30 mouse cellular contexts compared by ENCODE assay signal in genomic region chr7:98556767-98557394, GRCm38 (mm10).
DNase-seq lines count a peak whose midpoint lies in the region; ATAC-seq and TF ChIP-seq lines count a peak whose summit lies in the region.
"Had no signal": no experiment of that assay in that cellular context is flagged by ENCODE, and none has a peak within 500 bp of the region (broad histone marks: within the 10 kb centered on the region; RNA-seq: fewer than 3 reads in every experiment).

No protein-coding gene starts in this region.

- H3K4me3 ChIP-seq in midbrain, embryonic 15.5 days = no peak overlapping the region
- H3K4me3 ChIP-seq in stomach, postnatal 0 days (ENCODE audit: low read depth, low read length) = no peak overlapping the region
- H3K4me3 ChIP-seq: embryonic facial prominence, embryonic 12.5 days; embryonic facial prominence, embryonic 15.5 days; gastrocnemius, adult 2 months; hindbrain, embryonic 10.5 days; intestine, embryonic 15.5 days had no signal

- WGBS in midbrain, embryonic 15.5 days = 90% methylated on average over 6 of the region's 6 CpGs
- WGBS in stomach, postnatal 0 days = 81% methylated on average over 6 of the region's 6 CpGs

- peak; percentile 58 for DNase-seq in thymus, postnatal 14 days
- DNase-seq in thymus, adult 18-20 months = no peak
- DNase-seq in CD4-positive, CD25-positive, alpha-beta regulatory T cell, adult 2 months (ENCODE audit: low read depth, low spot score) = peak; percentile 56
- peak; percentile 72 for DNase-seq in induced T-regulatory cell, adult 2 months (ENCODE audit: low read depth)
- DNase-seq in thymus, postnatal 36 days = peak; percentile 38 to 49
- no peak for DNase-seq in stomach, postnatal 0 days (ENCODE audit: low spot score)
- DNase-seq: adrenal gland, adult 2 months; adrenal gland, postnatal 14 days; B cell, adult 2 months; cerebellum, adult 11 months; cerebellum, adult 2 months; cerebellum, postnatal 10 days; forebrain, postnatal 0 days; gastrocnemius, adult 2 months; gastrocnemius, postnatal 14 days; heart, adult 11 months; heart, postnatal 36 days had no signal

- no peaks in the 10 kb centered on the region for H3K9me3 ChIP-seq in midbrain, embryonic 15.5 days
- no peaks in the 10 kb centered on the region for H3K9me3 ChIP-seq in stomach, postnatal 0 days (ENCODE audit: control insufficient read depth, low read length)
- H3K9me3 ChIP-seq: embryonic facial prominence, embryonic 12.5 days; embryonic facial prominence, embryonic 15.5 days; G1E; hindbrain, embryonic 10.5 days; intestine, embryonic 15.5 days had no signal

- no peak for ATAC-seq in megakaryocyte-erythroid progenitor cell, adult 5-6 weeks (replicated peaks; ENCODE audit: low FRiP score, low TSS enrichment, poor library complexity, severe bottlenecking)
- ATAC-seq in midbrain, embryonic 15.5 days (replicated peaks) = no peak
- ATAC-seq in stomach, postnatal 0 days (ENCODE audit: low FRiP score, low TSS enrichment) = no peak
- ATAC-seq: forebrain, embryonic 14.5 days; forebrain, postnatal 0 days; hindbrain, postnatal 0 days; intestine, embryonic 15.5 days; Patski had no signal

- no peak overlapping the region for H3K4me2 ChIP-seq in midbrain, embryonic 15.5 days
- H3K4me2 ChIP-seq in stomach, postnatal 0 days (replicated peaks; ENCODE audit: low read depth) = no peak overlapping the region
- H3K4me2 ChIP-seq: embryonic facial prominence, embryonic 12.5 days; embryonic facial prominence, embryonic 15.5 days; heart, embryonic 11.5 days; hindbrain, embryonic 14.5 days; intestine, embryonic 15.5 days had no signal

- H3K27me3 ChIP-seq in midbrain, embryonic 15.5 days (replicated peaks) = no peaks in the 10 kb centered on the region
- H3K27me3 ChIP-seq in stomach, postnatal 0 days (ENCODE audit: control insufficient read depth, insufficient read depth, low read length) = no peaks in the 10 kb centered on the region
- H3K27me3 ChIP-seq: CH12.LX; embryonic facial prominence, embryonic 12.5 days; embryonic facial prominence, embryonic 15.5 days; intestine, embryonic 15.5 days; Patski had no signal

- no peak for TF ChIP-seq EP300 in stomach, postnatal 0 days (optimal IDR thresholded peaks at IDR 0.05)

- H3K27ac ChIP-seq in midbrain, embryonic 15.5 days = no peak overlapping the region
- no peak overlapping the region for H3K27ac ChIP-seq in stomach, postnatal 0 days (replicated peaks)
- H3K27ac ChIP-seq: embryonic facial prominence, embryonic 12.5 days; embryonic facial prominence, embryonic 15.5 days; gastrocnemius, adult 2 months; hindbrain, embryonic 10.5 days; hindbrain, embryonic 14.5 days; hindbrain, postnatal 0 days; intestine, embryonic 15.5 days had no signal

- H3K9ac ChIP-seq in midbrain, embryonic 15.5 days = no peak overlapping the region
- H3K9ac ChIP-seq in stomach, postnatal 0 days (ENCODE audit: low read length) = no peak overlapping the region
- H3K9ac ChIP-seq: embryonic facial prominence, embryonic 12.5 days; embryonic facial prominence, embryonic 15.5 days; forebrain, postnatal 0 days; hindbrain, embryonic 14.5 days; intestine, embryonic 15.5 days had no signal

- TF ChIP-seq CTCF in stomach, postnatal 0 days (IDR thresholded peaks at IDR 0.05; ENCODE audit: low read depth) = no peak

- H3K36me3 ChIP-seq in midbrain, embryonic 15.5 days (replicated peaks) = no peaks in the 10 kb centered on the region
- H3K36me3 ChIP-seq in stomach, postnatal 0 days (ENCODE audit: control insufficient read depth, insufficient read depth, low read length) = no peaks in the 10 kb centered on the region
- H3K36me3 ChIP-seq: embryonic facial prominence, embryonic 12.5 days; embryonic facial prominence, embryonic 15.5 days; G1E; hindbrain, embryonic 10.5 days; intestine, embryonic 15.5 days had no signal

- no peaks in the 10 kb centered on the region for H3K4me1 ChIP-seq in midbrain, embryonic 15.5 days
- H3K4me1 ChIP-seq in stomach, postnatal 0 days (replicated peaks; ENCODE audit: control insufficient read depth, insufficient read depth) = no peaks in the 10 kb centered on the region
- H3K4me1 ChIP-seq: embryonic facial prominence, embryonic 12.5 days had no signal

Comparison
In these comparisons a context has a peak if more than half of its experiments do, and no peak if none do; other contexts are left out.
1. DNase-seq: peak in thymus, postnatal 14 days (single experiment), CD4-positive, CD25-positive, alpha-beta regulatory T cell, adult 2 months (single experiment), induced T-regulatory cell, adult 2 months (single experiment) and thymus, postnatal 36 days (2 of 2); none in thymus, adult 18-20 months (0 of 2) and stomach, postnatal 0 days (single experiment).